27 mouse cellular contexts compared by ENCODE assay signal in genomic region chr16:34047543-34047942, GRCm38 (mm10).
A peak's percentile ranks its signal among the peaks of the same experiment; 100 is the strongest.
DNase-seq lines count a peak whose midpoint lies in the region; ATAC-seq and TF ChIP-seq lines count a peak whose summit lies in the region.
"Had no signal": no experiment of that assay in that cellular context is flagged by ENCODE, and none has a peak within 500 bp of the region (broad histone marks: within the 10 kb centered on the region; RNA-seq: fewer than 3 reads in every experiment).

No protein-coding gene starts in this region.

- H3K27me3 ChIP-seq in lung, postnatal 0 days (replicated peaks; ENCODE audit: insufficient read depth, low read length): no peaks in the 10 kb centered on the region
- no peaks in the 10 kb centered on the region for H3K27me3 ChIP-seq in liver, embryonic 11.5 days (replicated peaks; ENCODE audit: control insufficient read depth, insufficient read depth, low read length)
- H3K27me3 ChIP-seq in liver, postnatal 0 days (ENCODE audit: insufficient read depth, low read length): no peaks in the 10 kb centered on the region
- H3K27me3 ChIP-seq in heart, embryonic 11.5 days (ENCODE audit: control insufficient read depth, insufficient read depth, low read length): no peaks in the 10 kb centered on the region
- H3K27me3 ChIP-seq: forebrain, embryonic 13.5 days; hindbrain, embryonic 15.5 days; midbrain, embryonic 12.5 days; neural tube, embryonic 13.5 days; stomach, embryonic 15.5 days had no signal

- TF ChIP-seq CTCF in lung, postnatal 0 days (IDR thresholded peaks at IDR 0.05): no peak
- no peak for TF ChIP-seq CTCF in liver, postnatal 0 days (IDR thresholded peaks at IDR 0.05; ENCODE audit: low read depth)

- H3K9ac ChIP-seq in lung, postnatal 0 days (replicated peaks; ENCODE audit: low read depth): no peak overlapping the region
- no peak overlapping the region for H3K9ac ChIP-seq in liver, embryonic 11.5 days (ENCODE audit: low read depth, low read length)
- H3K9ac ChIP-seq in liver, postnatal 0 days (replicated peaks): no peak overlapping the region
- H3K9ac ChIP-seq in heart, embryonic 11.5 days (ENCODE audit: low read depth, low read length): no peak overlapping the region
- H3K9ac ChIP-seq: forebrain, embryonic 13.5 days; hindbrain, embryonic 15.5 days; lung, embryonic 14.5 days; midbrain, embryonic 12.5 days; neural tube, embryonic 13.5 days; stomach, embryonic 15.5 days had no signal

- H3K27ac ChIP-seq in lung, postnatal 0 days (ENCODE audit: low read length): no peak overlapping the region
- H3K27ac ChIP-seq in liver, embryonic 11.5 days (ENCODE audit: low read depth, low read length): peak overlapping the region; percentile 22; the same call in 1 of the 2 replicates
- peak overlapping the region; percentile 62; the same call in 1 of the 2 replicates for H3K27ac ChIP-seq in liver, postnatal 0 days (ENCODE audit: low read depth)
- H3K27ac ChIP-seq in heart, embryonic 11.5 days (ENCODE audit: low read depth, low read length): no peak overlapping the region
- H3K27ac ChIP-seq: forebrain, embryonic 13.5 days; heart, adult 2 months; hindbrain, embryonic 10.5 days; hindbrain, embryonic 15.5 days; midbrain, embryonic 12.5 days; neural tube, embryonic 13.5 days; stomach, embryonic 15.5 days had no signal

- peak; percentile 19; the same call in 1 of the 2 replicates for ATAC-seq in lung, postnatal 0 days
- ATAC-seq in liver, embryonic 11.5 days (replicated peaks; ENCODE audit: low FRiP score): no peak
- ATAC-seq in liver, postnatal 0 days: peak; percentile 82
- ATAC-seq in granulocyte monocyte progenitor cell, adult 5-6 weeks (replicated peaks; ENCODE audit: poor library complexity, severe bottlenecking): no peak
- ATAC-seq in heart, embryonic 11.5 days (replicated peaks; ENCODE audit: insufficient number of reproducible peaks, low FRiP score, low TSS enrichment): no peak
- ATAC-seq: forebrain, embryonic 13.5 days; inflammation-experienced regulatory T-cells, adult 6 months had no signal

- no peaks in the 10 kb centered on the region for H3K36me3 ChIP-seq in lung, postnatal 0 days (ENCODE audit: insufficient read depth, low read length)
- peaks cover 1% of the 10 kb centered on the region; the same call in 1 of the 2 replicates for H3K36me3 ChIP-seq in liver, embryonic 11.5 days (ENCODE audit: control insufficient read depth, insufficient read depth, low read length)
- H3K36me3 ChIP-seq in liver, postnatal 0 days (replicated peaks; ENCODE audit: insufficient read depth, low read length): no peaks in the 10 kb centered on the region; the same call in 1 of the 2 replicates
- H3K36me3 ChIP-seq in heart, embryonic 11.5 days (ENCODE audit: control insufficient read depth, insufficient read depth, low read length): no peaks in the 10 kb centered on the region

- H3K4me1 ChIP-seq in lung, postnatal 0 days (ENCODE audit: insufficient read depth, low read depth, low read length): no peaks in the 10 kb centered on the region
- peaks cover 52% of the 10 kb centered on the region for H3K4me1 ChIP-seq in liver, embryonic 11.5 days (replicated peaks; ENCODE audit: control insufficient read depth, insufficient read depth, low read length)
- H3K4me1 ChIP-seq in liver, postnatal 0 days (ENCODE audit: insufficient read depth): peaks cover 36% of the 10 kb centered on the region
- peaks cover 20% of the 10 kb centered on the region for H3K4me1 ChIP-seq in heart, embryonic 11.5 days (ENCODE audit: control insufficient read depth, insufficient read depth, low read length)
- H3K4me1 ChIP-seq: hindbrain, embryonic 15.5 days; midbrain, embryonic 12.5 days had no signal

- no peak for DNase-seq in lung, postnatal 0 days (ENCODE audit: low spot score)
- no peak for DNase-seq in lung, postnatal 4 days
- no peak for DNase-seq in liver, embryonic 11.5 days (ENCODE audit: low spot score)
- peak; percentile 55 for DNase-seq in liver, postnatal 0 days
- peak; percentile 74 for DNase-seq in yolk sac, embryonic 10.5 days (ENCODE audit: low spot score)
- no peak for DNase-seq in thymus, postnatal 10 days (ENCODE audit: low spot score in 2 of 2)
- DNase-seq: adrenal gland, adult 8-10 months; cerebellum, adult 9-10 months; cerebellum, postnatal 36 days; gastrocnemius, postnatal 36 days; heart, adult 2 months; heart, postnatal 14 days; kidney, adult 9 months; kidney, postnatal 14 days; left cerebral cortex, postnatal 4 days; lung, embryonic 14.5 days; thymus, adult 2 months had no signal

- no peaks in the 10 kb centered on the region for H3K9me3 ChIP-seq in lung, postnatal 0 days (ENCODE audit: low read length)
- no peaks in the 10 kb centered on the region for H3K9me3 ChIP-seq in liver, embryonic 11.5 days (ENCODE audit: control insufficient read depth, low read length)
- H3K9me3 ChIP-seq in liver, postnatal 0 days (ENCODE audit: low read length): no peaks in the 10 kb centered on the region
- no peaks in the 10 kb centered on the region for H3K9me3 ChIP-seq in heart, embryonic 11.5 days (replicated peaks; ENCODE audit: control insufficient read depth, low read length)
- H3K9me3 ChIP-seq: forebrain, embryonic 13.5 days; hindbrain, embryonic 10.5 days; hindbrain, embryonic 15.5 days; midbrain, embryonic 12.5 days; neural tube, embryonic 13.5 days; stomach, embryonic 15.5 days had no signal

- WGBS in lung, postnatal 0 days: 49% methylated on average over 7 of the region's 7 CpGs
- WGBS in liver, embryonic 11.5 days: 58% methylated on average over 7 of the region's 7 CpGs
- WGBS in liver, postnatal 0 days (ENCODE audit: insufficient replicate concordance): 49% methylated on average over 7 of the region's 7 CpGs
- WGBS in heart, embryonic 11.5 days (ENCODE audit: insufficient replicate concordance): 67% methylated on average over 7 of the region's 7 CpGs

- no peak for TF ChIP-seq EP300 in lung, postnatal 0 days (IDR thresholded peaks at IDR 0.05)
- no peak; the same call in 1 of the 2 replicates for TF ChIP-seq EP300 in liver, postnatal 0 days (IDR thresholded peaks at IDR 0.05; ENCODE audit: low read depth)

- no peak overlapping the region for H3K4me3 ChIP-seq in lung, postnatal 0 days (ENCODE audit: low read depth, low read length)
- H3K4me3 ChIP-seq in liver, embryonic 11.5 days (ENCODE audit: low read depth, low read length): no peak overlapping the region
- no peak overlapping the region for H3K4me3 ChIP-seq in liver, postnatal 0 days (ENCODE audit: low read depth, low read length)
- no peak overlapping the region for H3K4me3 ChIP-seq in heart, embryonic 11.5 days (ENCODE audit: low read depth, low read length)
- H3K4me3 ChIP-seq: forebrain, embryonic 13.5 days; heart, adult 2 months; hindbrain, embryonic 10.5 days; hindbrain, embryonic 15.5 days; midbrain, embryonic 12.5 days; myocyte; neural tube, embryonic 13.5 days; stomach, embryonic 15.5 days had no signal

- no peak overlapping the region for H3K4me2 ChIP-seq in lung, postnatal 0 days (replicated peaks; ENCODE audit: low read depth, low read length)
- no peak overlapping the region for H3K4me2 ChIP-seq in liver, embryonic 11.5 days
- no peak overlapping the region for H3K4me2 ChIP-seq in liver, postnatal 0 days (ENCODE audit: low read depth, low read length)
- H3K4me2 ChIP-seq in heart, embryonic 11.5 days: no peak overlapping the region
- H3K4me2 ChIP-seq: forebrain, embryonic 13.5 days; hindbrain, embryonic 15.5 days; lung, embryonic 14.5 days; midbrain, embryonic 12.5 days; neural tube, embryonic 13.5 days; stomach, embryonic 15.5 days had no signal

Comparison
In these comparisons a context has a peak if more than half of its experiments do, and no peak if none do; other contexts are left out.
1. ATAC-seq: peak in lung, postnatal 0 days (single experiment) and liver, postnatal 0 days (single experiment); none in liver, embryonic 11.5 days (single experiment), granulocyte monocyte progenitor cell, adult 5-6 weeks (single experiment) and heart, embryonic 11.5 days (single experiment).
2. DNase-seq: peak in liver, postnatal 0 days (single experiment) and yolk sac, embryonic 10.5 days (single experiment); none in lung, postnatal 0 days (single experiment), lung, postnatal 4 days (0 of 2), liver, embryonic 11.5 days (single experiment) and thymus, postnatal 10 days (0 of 2).
3. H3K27ac ChIP-seq: peak in liver, embryonic 11.5 days (single experiment) and liver, postnatal 0 days (single experiment); none in lung, postnatal 0 days (single experiment) and heart, embryonic 11.5 days (single experiment).